Mouse (Mus musculus): ENCODE data around the gene Banf2.

DNA sequence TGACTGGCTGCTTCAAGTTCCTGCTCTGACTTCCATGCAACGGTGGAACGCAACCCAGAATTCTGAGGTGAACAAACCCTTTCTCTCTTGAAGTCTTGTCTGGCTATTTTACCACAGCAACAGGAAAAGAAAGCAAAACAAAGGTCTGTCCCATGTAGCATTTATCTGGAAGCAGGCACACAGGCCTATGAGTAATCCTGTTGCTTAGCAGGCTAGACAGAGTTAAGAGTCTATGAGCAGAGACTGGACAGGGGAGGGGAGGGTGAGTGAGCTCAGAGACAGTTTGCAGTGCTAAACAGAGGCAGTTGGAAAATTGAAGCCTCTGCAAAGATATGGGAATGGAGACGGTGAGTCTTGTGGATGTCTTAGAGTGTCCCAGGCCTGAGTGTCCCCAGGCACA is 75.5 kb downstream of the Banf2 start:
- TF ChIP-seq CTCF (IDR thresholded peaks at IDR 0.05; ENCODE audit: control insufficient read depth, insufficient read depth, low read length) (no peak), POLR2A (IDR thresholded peaks at IDR 0.05; ENCODE audit: borderline replicate concordance, control insufficient read depth, low read depth, low read length) (no peak)

Measured in bone marrow, adult 2 months (tissue).